Mouse (Mus musculus): Measurements from ENCODE around the gene Traf7.

Gene Traf7

DNA sequence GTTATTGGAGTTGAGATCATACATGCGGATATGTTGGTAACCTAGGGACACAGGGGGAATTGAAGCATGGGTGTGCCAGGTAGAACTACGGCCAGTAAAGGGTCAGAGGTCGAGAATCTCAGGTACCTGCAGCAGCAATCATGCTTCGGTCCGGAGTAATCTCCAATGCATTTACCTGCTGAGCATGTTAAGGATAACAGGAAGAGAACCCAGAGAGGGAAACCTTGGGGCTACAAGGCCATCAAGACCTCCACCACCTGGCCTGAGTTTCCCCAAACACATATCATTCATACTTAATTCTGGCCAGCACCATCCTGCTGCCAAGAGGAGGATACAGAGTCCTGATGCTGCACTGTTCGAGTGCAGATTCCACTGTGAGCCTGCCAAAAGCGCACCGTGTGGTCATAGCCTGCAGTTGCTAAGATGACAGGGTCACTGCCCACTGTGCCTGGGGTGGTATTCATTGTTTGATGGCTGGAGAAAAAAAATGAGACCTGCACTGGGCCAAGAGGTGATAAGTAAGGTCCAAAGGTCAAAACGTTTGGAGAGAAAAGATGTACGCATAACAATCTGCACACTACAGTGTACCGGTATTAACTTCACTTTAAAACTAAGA lies 49.6 kb downstream of the Traf7 start:
- ATAC-seq (ENCODE audit: low TSS enrichment), result no peak

DNA sequence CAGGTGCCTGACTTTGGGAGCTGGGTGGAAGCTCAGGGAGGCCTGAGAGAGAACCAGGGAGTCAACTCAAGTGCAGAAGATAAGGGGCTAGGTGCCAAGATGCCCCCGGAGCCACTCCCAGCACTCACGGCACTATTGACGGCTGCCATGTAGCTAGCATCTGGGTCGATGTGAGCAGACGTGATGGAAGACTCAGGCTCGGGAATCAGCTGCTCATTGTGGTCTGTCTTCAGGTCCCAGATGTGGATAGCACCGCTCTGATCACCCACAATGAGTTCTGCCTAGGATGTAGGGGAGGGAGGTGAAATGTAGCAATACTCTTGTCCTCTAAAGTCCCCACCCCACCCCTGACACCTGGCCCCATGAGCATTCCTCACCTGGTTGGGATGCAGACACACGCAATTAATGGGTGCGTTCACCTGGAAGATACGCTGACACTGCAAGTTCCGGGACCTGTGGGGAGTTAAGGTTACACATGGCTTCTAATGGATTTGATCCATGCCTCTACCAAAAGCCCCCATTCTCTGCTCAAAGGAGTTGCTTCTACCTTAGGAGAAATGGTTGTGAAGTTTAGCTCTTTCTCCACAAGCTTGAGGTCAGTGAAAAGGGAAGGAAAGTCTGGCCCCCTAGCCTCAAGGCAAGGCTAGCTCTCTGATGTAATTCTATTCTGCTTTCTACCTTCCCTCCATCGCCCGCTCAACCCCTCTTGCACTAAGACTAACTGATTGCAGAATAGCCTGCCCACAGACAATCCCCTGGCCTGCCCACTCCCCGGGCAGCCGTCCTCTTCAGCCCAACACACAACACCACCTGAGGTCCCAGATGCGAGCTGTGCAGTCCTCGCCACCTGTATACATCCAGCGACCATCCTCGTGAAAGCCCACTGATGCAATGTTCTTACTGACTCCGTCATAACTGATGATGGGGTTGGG lies 50.4 kb downstream of the Traf7 start:
- no peak for ATAC-seq (ENCODE audit: low TSS enrichment)

DNA sequence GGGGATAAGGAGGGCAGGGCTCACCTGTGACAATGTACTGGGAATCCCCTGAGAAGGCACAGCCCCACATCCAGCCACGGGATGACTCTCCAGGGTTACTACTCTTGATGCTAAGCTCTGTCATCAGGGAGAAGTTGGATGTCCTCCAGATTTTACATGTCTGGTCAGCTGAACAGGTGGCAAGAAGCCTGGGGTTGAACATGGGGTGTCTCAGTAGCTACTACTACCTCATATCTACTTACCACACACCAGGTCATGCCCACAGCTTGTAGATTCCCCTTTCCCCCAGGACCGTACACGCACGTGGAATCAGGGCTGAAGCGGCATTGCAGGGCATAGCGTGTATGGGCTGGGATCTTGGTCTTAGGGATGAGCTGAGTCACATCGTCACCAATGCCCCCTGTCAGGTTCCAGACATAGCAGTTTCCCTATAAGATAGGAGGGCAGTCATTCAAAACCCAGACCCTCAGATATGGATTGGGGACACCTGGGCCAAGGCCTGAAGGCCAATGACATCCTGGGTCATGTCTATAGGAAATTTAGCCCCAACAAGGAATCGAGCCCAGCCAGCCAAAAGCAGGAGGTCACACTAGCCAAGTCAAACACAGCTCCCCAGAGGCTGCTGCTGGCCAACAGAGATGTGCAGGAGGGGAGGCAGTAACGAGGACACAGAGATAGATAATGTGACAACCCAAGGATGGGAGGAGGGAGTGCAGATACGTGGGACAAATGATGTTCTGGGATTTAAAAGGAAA lies 51.5 kb downstream of the Traf7 start:
- no peak for ATAC-seq (ENCODE audit: low TSS enrichment)

DNA sequence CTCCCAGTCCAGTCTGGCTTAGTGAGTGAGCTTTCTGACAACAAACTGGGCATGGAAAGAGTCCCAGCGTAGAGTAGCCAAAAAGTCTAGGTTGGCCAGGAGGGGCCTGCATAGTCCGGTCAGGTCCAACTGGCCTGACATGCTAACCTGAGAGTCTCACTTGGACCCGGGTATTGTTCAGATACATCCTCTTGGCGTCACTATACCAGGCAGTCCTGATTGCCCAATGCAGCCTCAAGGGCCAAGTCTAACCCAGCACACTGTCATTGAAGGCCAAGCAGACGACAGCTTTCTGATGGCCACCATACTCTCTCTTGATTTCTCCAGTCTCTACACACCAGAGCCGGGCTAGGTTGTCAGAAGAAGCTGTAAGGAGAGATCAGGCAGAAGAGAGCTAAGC lies 52.2 kb downstream of the Traf7 start:
- ATAC-seq (ENCODE audit: low TSS enrichment), result no peak

DNA sequence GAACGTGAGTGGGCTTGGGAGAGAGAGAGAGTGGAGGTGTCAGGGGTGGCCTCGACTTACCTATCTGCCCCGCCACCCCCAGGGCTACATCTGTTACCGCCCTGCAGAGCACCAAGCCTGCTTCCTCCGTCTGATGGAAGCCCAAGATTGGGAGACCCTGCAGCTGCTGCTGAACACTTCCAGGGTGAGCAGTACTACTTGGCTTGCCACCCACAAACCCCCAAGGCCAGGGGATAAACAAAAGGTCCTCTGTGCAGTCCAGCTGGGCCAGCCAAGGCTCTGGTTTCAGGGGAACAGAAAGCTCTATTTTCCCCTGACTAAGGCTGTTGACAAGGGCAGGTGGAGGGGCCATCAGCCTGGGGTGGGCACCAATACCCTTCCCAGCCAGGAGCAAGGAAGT lies 53.2 kb downstream of the Traf7 start:
- ATAC-seq (ENCODE audit: low TSS enrichment), result no peak

DNA sequence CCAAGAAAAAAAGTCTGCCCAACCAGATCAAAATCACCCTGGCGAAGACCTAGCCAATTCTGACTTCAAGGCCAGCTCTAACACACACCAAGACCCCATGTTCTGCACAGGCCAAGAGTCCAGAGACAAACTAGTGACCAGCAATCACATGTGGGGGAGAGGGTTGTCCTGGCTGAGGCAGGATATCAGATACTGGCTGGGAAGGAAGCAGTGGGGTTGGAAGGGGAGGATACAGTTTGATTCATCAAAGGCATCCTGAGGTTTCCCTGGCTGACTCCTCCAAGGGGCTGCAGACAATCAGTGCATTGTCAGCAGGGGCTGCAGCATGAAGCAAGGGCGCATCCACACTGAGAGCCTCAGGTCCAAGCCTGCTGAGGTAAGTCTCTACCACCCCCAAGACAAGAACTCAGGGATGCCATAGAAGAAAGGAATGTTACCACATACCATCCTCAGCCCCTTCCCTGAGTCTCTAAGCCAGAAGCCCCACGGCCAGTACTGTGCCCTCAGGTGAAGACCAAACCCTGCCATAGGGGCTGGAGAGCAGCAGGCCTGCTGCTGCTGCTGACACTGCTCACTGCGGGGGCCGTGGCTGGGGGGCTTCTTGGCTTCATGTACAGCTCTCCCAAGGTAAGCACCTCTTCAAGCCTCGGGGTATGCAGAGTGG lies 54.0 kb downstream of the Traf7 start, which contains the start of gene Bricd5:
Gene Bricd5 (plus strand): TSS at position 273 of the 664 bp plus-strand sequence.
- no peak for ATAC-seq (ENCODE audit: low TSS enrichment)

DNA sequence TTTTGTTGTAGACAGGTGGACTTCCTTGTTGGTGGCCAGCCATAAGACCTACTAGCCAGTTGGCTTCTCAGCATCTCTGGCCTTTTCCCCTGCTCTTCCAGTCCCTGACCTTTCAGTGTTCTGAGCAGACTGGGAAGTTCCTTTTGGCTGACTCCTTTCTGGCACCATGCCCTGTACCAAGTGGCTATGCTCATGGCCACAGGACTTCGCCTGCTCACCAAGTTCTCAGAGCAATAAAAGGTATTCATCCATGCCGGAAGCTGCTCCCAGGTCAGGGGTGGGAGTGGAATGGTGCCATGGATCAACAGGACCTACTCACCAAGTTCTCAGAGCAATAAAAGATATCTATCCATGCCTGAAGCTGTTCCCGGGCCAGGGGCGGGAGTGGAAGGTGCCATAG lies 55.2 kb downstream of the Traf7 start:
- ATAC-seq (ENCODE audit: low TSS enrichment), result no peak

DNA sequence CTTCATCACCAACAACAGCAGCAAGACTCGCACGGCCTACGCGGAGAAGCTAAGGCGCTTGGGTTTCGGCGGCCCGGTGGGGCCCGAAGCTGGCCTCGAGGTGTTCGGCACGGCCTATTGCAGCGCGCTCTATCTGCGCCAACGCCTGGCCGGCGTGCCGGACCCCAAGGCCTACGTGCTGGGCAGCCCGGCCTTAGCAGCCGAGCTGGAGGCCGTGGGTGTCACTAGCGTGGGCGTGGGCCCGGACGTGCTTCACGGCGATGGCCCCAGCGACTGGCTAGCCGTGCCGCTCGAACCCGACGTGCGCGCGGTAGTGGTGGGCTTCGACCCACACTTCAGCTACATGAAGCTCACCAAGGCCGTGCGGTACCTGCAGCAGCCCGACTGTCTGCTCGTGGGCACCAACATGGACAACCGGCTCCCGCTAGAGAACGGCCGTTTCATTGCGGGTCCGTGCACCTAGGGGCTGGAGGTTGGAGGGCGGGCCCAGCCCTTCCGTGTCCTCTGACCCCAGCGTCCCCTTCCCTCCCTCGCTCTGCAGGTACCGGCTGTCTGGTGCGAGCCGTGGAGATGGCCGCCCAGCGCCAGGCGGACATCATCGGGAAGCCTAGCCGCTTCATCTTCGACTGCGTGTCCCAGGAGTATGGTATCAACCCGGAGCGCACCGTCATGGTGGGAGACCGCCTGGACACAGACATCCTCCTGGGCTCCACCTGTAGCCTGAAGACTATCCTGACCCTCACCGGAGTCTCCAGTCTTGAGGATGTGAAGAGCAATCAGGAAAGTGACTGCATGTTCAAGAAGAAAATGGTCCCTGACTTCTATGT lies 56.8 kb downstream of the Traf7 start:
- peak; percentile 10; the same call in 1 of the 2 replicates for ATAC-seq (ENCODE audit: low TSS enrichment)

DNA sequence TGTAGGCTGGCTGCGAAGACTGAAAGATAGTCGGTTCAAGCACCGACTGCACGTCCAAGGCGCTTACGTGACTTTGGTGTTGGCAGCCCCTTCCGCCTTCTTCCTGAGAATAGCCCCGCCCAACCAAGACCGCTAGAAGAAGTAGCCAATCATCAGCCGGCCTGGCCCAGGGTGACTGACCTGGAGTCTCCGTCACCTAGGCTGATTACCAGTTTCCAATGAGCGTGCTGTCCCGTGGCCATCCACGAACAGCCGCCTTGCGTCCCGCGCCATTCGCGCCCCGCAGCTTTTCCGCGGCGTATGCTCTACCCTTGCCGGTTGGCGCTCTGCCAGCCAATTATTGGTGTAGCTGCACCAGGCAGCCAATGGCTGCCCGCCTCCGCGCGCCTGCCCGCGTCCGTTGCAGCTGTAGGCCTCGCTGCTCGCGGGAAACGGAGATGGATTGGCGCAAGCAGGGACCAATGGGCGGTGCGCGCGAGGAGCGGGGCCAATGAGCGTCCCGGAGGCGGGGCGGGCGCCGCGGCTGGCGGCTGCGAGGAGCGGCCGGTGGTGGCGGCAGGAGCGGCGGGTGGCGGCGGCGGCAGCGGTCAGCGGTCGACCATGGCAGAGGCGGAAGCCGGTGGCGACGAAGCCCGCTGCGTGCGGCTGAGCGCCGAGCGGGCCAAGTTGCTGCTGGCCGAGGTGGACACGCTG lies 57.7 kb downstream of the Traf7 start, which contains the start of the genes E4f1 and Pgp:
Gene E4f1 (minus strand): TSS at position 404 of the 693 bp plus-strand sequence.
Gene Pgp (plus strand): TSS at position 483 of the 693 bp plus-strand sequence.
- ATAC-seq (ENCODE audit: low TSS enrichment), result peak; percentile 90

DNA sequence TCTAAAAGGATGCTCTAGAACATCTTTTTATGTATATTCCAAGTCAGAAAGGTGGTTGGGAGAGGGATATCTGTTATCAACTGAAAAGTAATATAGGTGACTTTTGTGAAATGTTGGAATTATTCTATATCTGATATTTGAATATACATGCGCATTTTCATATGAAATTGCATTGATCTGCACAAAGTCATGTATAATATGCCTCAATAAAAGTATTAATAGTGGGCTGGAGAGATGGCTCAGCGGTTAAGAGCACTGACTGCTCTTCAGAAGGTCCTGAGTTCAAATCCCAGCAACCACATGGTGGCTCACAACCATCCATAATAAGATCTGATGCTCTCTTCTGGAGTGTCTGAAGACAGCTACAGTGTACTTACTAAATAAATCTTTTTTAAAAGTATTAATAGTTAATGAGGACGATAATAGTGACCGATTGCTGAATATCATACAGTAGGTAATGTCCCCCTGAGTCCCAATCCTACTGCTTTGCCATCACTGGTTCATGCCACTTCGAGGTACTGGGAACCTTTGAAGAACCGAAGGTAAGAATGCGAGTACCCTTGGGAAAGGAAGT lies 58.3 kb downstream of the Traf7 start:
- no peak for ATAC-seq (ENCODE audit: low TSS enrichment)

DNA sequence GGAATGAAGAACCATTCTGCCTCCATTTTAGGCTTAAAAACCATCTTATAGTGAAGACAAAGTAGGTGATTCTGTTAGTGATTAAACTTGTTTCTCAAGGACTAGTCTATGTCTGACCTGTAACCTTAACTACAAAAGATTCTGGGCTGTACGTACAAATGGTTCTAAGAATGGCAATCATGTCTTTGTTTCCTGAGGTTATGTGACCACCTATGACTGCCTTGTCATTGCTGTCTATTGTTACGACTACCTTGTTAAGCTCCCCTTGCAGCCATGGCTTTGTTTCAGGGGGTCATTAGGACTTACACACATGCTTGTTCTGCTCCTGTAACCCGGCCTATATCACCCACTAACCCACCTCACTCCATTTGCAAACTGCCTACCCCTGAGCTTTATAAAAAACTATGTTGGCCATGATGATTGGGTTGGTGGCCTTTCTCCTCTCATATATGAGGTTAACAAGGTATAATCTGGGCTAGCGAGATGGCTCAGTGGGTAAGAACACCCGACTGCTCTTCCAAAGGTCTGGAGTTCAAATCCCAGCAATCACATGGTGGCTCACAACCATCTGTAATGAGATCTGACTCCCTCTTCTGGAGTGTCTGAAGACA lies 59.0 kb downstream of the Traf7 start:
- ATAC-seq (ENCODE audit: low TSS enrichment), result no peak

DNA sequence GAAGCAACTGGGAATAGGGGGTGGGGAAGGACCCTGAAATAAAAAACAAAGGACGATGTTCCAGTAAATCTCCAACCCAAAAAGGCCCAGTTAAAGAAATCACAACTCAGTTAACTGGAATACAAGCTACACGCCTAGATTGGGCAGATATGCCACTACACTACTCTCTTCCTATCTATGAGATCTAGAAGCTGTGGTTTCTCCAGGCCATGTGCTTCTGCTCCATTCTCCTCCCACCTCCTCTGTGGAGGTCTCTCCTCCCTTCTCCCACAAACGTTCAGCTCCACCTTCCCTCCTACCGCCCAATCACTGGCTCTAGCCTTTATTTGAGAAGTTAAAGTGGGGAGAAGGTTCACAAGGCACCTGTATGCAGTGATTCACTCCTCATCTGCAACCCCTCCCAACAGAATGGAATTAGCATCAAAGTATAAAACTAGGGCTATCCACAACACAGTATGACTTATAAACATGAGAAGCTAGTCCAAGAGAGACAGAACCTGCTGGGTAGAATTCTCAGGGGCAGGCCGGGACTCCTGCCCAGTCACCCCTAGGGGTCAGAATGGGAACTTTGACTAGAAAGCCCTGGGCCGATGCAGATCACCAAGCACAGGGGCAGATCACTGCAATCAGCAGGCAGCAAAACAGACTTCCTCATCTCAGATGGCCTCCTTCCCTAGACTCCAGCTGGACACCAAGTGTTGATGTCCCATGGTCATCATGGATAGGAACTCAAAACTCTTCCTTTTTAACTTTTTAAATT lies 64.2 kb downstream of the Traf7 start:
- ATAC-seq (ENCODE audit: low TSS enrichment), result no peak

DNA sequence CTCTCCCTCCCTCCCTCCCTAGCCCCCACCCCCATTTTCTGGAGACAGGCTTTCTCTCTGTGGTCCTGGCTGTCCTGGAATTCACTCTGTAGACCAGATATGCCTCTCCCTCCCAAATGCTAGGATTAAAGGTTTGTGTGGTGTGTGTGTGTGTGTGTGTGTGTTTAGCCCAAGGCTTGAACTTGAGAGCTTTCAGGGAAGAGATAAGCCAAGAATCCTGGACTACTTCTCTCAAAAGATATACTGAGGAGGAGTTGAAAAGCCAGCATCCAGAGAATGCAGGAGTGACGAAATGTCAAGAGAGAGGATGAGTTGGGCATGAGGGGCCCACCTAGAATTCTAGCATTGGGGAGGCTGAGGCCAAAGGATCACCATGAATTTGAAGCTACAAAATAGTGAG lies 64.8 kb downstream of the Traf7 start:
- no peak for ATAC-seq (ENCODE audit: low TSS enrichment)

DNA sequence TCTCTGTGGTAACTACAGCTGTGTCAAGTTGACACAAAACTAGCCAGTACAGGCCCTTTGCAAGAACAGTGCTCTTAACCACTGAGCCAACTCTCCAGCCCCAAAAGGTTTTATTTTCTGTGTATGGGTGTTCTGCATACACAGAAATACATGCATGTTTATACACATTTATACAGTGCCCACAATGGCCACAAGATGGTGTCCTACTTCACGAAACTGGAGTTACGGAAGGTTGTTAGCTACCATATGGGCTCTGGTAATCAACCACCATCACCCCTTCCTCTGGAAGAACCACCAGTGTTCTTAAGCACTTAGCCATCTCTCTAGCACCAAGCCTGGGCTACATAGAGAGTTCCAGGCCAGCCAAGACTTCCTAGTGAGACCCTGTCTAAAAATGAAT lies 66.2 kb downstream of the Traf7 start:
- ATAC-seq (ENCODE audit: low TSS enrichment), result no peak

Data from frontal cortex, adult (tissue).